Mouse (Mus musculus) kidney, embryonic 16.5 days (tissue): ENCODE data around the gene Gm20388. TPM values are rescaled to one million over a fixed set of nuclear protein-coding genes. Genes with fewer than 3 reads are reported as not detected.

ENCODE experiments used
- ATAC-seq: fragments of 200-750 bp; cut with Nextera tagmentation; 2 replicates; pipeline ENCODE4 v1.8.0; 2017; ENCODE audit warnings: moderate TSS enrichment; ENCODE audit not compliant: low FRiP score, low TSS enrichment
- H3K27ac ChIP-seq: fragments of 300-500 bp; sonication (generic); 2 replicates; pipeline ENCODE4 v1.5.1; 2014; ENCODE audit warnings: low read length
- H3K27me3 ChIP-seq: fragments of 300-500 bp; sonication (generic); 2 replicates; pipeline ENCODE4 v1.6.1; 2014; ENCODE audit warnings: low read length, control low read depth, mixed read lengths; ENCODE audit not compliant: insufficient read depth
- H3K36me3 ChIP-seq: fragments of 300-500 bp; sonication (generic); 2 replicates; pipeline ENCODE4 v1.6.1; 2014; ENCODE audit warnings: low read length, control low read depth, mixed read lengths; ENCODE audit not compliant: insufficient read depth
- H3K4me1 ChIP-seq: fragments of 300-500 bp; sonication (generic); 2 replicates; pipeline ENCODE4 v1.6.1; 2014; ENCODE audit warnings: low read length, control low read depth, mixed read lengths; ENCODE audit not compliant: insufficient read depth
- H3K4me2 ChIP-seq: fragments of 300-500 bp; sonication (generic); replicated peaks from 2 replicates; pipeline ENCODE4 v1.6.1; 2014; ENCODE audit warnings: low read depth, low read length
- H3K4me3 ChIP-seq: fragments of 300-500 bp; sonication (generic); 2 replicates; pipeline ENCODE4 v1.5.1; 2014; ENCODE audit warnings: mild to moderate bottlenecking, low read length
- H3K9ac ChIP-seq: fragments of 300-500 bp; sonication (generic); replicated peaks from 2 replicates; pipeline ENCODE4 v1.6.1; 2014; ENCODE audit warnings: low read length
- H3K9me3 ChIP-seq: fragments of 300-500 bp; sonication (generic); 2 replicates; pipeline ENCODE4 v1.6.1; 2016; ENCODE audit warnings: low read length, control low read depth
- WGBS: fragments of 180-500 bp; shearing (Covaris S2); extraction: QIAGEN DNeasy Blood & Tissue Kit; methylation state at CpG from one replicate; pipeline ENCODE4 v1.1.7; 2014; 5-methylcytosine and 5-hydroxymethylcytosine counted together
- polyA plus RNA-seq: library from polyadenylated mRNA; unstranded; fragments of >200 nt; fragmentation: Nextera tagmentation; extraction: Ambion mirVana; gene quantifications from 2 replicates; pipeline ENCODE4 v1.2.1, GENCODE M21; 2015

Gm20388 gene
- polyA plus RNA-seq, 1 experiment from 2014 or later, result 7.7 TPM

DNA sequence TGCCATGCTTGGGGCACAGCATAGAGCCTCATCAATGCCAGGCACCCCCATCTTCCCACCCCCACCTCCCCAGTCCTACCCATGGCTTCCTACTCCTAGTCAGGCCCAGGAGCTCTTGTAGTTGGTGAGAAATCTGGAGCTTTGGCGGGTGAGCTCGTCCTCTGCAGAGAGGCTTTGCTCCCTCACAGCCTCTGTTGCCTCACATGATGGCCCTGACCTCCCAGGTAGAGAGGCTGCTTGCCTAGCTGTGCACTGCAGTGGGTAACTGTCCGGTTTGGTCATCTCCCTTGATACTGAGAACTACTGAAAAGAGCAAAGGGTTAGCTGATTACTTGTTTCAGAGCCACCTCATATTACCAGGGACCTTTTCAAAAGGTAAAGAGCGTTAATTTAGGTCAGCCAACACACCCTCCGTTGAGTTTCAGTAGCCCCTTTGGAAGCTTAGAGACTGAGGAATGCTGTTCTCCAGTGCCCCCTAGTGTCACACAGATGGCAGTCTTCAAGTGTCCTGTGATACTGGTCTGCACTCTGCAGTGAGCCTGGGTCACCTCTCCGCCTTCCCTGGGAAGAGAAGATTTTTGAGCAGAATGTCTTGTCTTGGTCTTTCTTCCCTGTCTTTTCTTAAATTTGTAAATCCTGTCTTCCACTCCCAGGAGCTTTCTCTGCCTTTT, 16.9 kb downstream of the Gm20388 start:
- H3K4me2 ChIP-seq, result no peak overlapping the region
- peaks cover 8% of the 10 kb centered on the region for H3K36me3 ChIP-seq
- no peaks in the 10 kb centered on the region for H3K9me3 ChIP-seq
- peaks cover 6% of the 10 kb centered on the region; the same call in 1 of the 2 replicates for H3K4me1 ChIP-seq
- no peak overlapping the region for H3K9ac ChIP-seq
- H3K4me3 ChIP-seq, result no peak overlapping the region
- ATAC-seq, result peak; percentile 65; the same call in 1 of the 2 replicates
- no peak overlapping the region for H3K27ac ChIP-seq
- 38% methylated on average over 6 of the region's 6 CpGs for WGBS
- no peaks in the 10 kb centered on the region for H3K27me3 ChIP-seq

DNA sequence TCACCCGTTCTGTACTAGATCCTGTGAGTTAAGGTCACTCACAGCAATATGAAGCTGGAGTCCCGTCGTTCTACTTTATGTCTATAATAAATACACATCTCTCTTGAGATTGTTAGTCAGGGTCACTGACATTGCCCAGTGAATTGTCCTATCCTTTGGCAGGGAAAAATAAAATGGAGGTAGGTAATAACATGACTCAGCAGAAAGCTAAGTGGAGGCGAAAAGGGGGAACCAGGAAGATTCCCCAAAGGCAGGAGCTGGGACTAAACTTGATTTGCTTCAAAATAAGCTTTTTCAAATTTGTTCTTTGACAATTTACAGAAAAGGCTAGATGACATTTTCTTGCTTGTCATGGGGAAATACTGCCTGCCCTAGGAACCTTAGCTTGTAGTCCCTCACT, 20.7 kb downstream of the Gm20388 start:
- no peak for ATAC-seq
- WGBS, result 77% methylated on average over 4 of the region's 4 CpGs

GRCm38 (mm10) chr8:119933681-119934080, 23.0 kb downstream of the Gm20388 start:
- H3K27me3 ChIP-seq, result no peaks in the 10 kb centered on the region
- no peaks in the 10 kb centered on the region for H3K4me1 ChIP-seq
- no peak overlapping the region for H3K9ac ChIP-seq
- H3K27ac ChIP-seq, result no peak overlapping the region
- H3K36me3 ChIP-seq, result peaks cover 41% of the 10 kb centered on the region
- no peak overlapping the region for H3K4me3 ChIP-seq
- no peaks in the 10 kb centered on the region for H3K9me3 ChIP-seq
- no peak for ATAC-seq
- WGBS, result 90% methylated on average over 4 of the region's 4 CpGs
- no peak overlapping the region for H3K4me2 ChIP-seq

More for the DNA sequence above, 20.7 kb downstream of the Gm20388 start:
- Histone ChIP-seq H3K4me2 (no peak overlapping the region), H3K36me3 (peaks cover 27% of the 10 kb centered on the region), H3K4me3 (no peak overlapping the region), H3K27ac (no peak overlapping the region), H3K9ac (no peak overlapping the region), H3K9me3 (no peaks in the 10 kb centered on the region), H3K27me3 (no peaks in the 10 kb centered on the region), H3K4me1 (0 out of 2 replicates have a peak, but pooled peaks cover 6% of the 10 kb centered on the region)

- WGBS, result 80% methylated on average over 6 of the region's 6 CpGs
- Histone ChIP-seq H3K4me1 (no peaks in the 10 kb centered on the region), H3K27me3 (no peaks in the 10 kb centered on the region), H3K9ac (no peak overlapping the region), H3K27ac (no peak overlapping the region), H3K4me3 (no peak overlapping the region), H3K36me3 (peaks cover 43% of the 10 kb centered on the region), H3K4me2 (no peak overlapping the region), H3K9me3 (no peaks in the 10 kb centered on the region)
- ATAC-seq, result no peak
Observed at GRCm38 (mm10) chr8:119935541-119935940, 24.9 kb downstream of the Gm20388 start.

DNA sequence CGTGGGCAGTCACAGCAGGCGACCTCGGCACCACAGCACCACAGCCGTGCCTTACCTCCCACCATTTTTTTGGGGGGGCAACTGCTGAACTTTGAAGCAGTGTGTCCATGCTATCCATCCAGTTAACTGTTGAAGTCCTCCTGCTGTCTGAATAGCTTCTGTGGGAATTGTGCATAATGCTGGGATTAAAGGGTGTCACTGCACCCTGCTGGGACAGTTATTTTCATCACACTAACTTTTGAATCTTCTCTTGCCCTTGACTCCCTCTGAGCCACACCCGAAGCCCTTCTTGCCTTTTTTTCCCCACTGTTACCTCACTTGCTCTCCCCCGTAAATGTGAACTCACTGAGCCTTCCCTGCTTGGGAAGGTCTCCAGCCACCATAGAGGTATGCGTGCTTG, 27.8 kb downstream of the Gm20388 start:
- Histone ChIP-seq H3K27me3 (no peaks in the 10 kb centered on the region), H3K9ac (no peak overlapping the region), H3K4me1 (peaks cover 10% of the 10 kb centered on the region), H3K27ac (no peak overlapping the region), H3K4me2 (no peak overlapping the region), H3K36me3 (peaks cover 49% of the 10 kb centered on the region), H3K9me3 (no peaks in the 10 kb centered on the region), H3K4me3 (no peak overlapping the region)
- WGBS, result 82% methylated on average over 7 of the region's 7 CpGs
- no peak for ATAC-seq

GRCm38 (mm10) chr8:119939336-119939735, 28.7 kb downstream of the Gm20388 start:
- Histone ChIP-seq H3K36me3 (peaks cover 46% of the 10 kb centered on the region), H3K9ac (no peak overlapping the region), H3K27me3 (no peaks in the 10 kb centered on the region), H3K4me2 (no peak overlapping the region), H3K4me3 (no peak overlapping the region), H3K27ac (no peak overlapping the region), H3K9me3 (no peaks in the 10 kb centered on the region), H3K4me1 (peaks cover 10% of the 10 kb centered on the region)
- ATAC-seq, result no peak
- WGBS, result 92% methylated on average over 2 of the region's 2 CpGs

DNA sequence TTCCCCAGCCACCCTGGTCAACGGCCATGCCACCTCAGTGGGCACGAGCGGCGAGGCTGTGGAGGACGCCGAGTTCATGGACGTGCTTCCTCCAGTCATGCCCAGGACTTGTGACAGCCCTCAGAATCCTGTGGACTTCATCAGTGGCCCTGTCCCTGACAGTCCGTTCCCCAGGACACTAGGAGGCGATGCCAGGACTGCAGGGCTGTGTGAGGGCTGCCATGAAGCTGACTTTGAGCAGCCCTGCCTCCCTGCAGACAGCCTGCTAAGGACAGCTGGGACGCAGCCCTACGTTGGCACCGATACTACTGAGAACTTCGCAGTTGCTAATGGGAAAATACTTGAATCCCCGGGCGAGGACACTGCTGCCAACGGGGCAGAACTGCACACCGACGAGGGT, 30.8 kb downstream of the Gm20388 start:
- peaks cover 49% of the 10 kb centered on the region for H3K36me3 ChIP-seq

GRCm38 (mm10) chr8:119943616-119944015, 33.0 kb downstream of the Gm20388 start:
- no peak overlapping the region for H3K9ac ChIP-seq
- peak overlapping the region; percentile 7; the same call in 1 of the 2 replicates for H3K27ac ChIP-seq
- H3K4me1 ChIP-seq, result peaks cover 10% of the 10 kb centered on the region
- H3K27me3 ChIP-seq, result no peaks in the 10 kb centered on the region
- no peak overlapping the region for H3K4me2 ChIP-seq
- 54% methylated on average over 10 of the region's 10 CpGs for WGBS
- H3K4me3 ChIP-seq, result no peak overlapping the region
- peak; percentile 7; the same call in 1 of the 2 replicates for ATAC-seq
- H3K9me3 ChIP-seq, result no peaks in the 10 kb centered on the region
- H3K36me3 ChIP-seq, result peaks cover 52% of the 10 kb centered on the region

More for the DNA sequence above, 30.8 kb downstream of the Gm20388 start:
- H3K4me1 ChIP-seq, result peaks cover 10% of the 10 kb centered on the region
- H3K9me3 ChIP-seq, result no peaks in the 10 kb centered on the region
- WGBS, result 93% methylated on average over 18 of the region's 18 CpGs
- ATAC-seq, result no peak
- H3K27me3 ChIP-seq, result no peaks in the 10 kb centered on the region
- H3K4me3 ChIP-seq, result no peak overlapping the region
- no peak overlapping the region for H3K9ac ChIP-seq
- no peak overlapping the region for H3K4me2 ChIP-seq
- H3K27ac ChIP-seq, result no peak overlapping the region

- Histone ChIP-seq H3K36me3 (peaks cover 56% of the 10 kb centered on the region), H3K4me1 (peaks cover 10% of the 10 kb centered on the region), H3K27ac (no peak overlapping the region), H3K27me3 (no peaks in the 10 kb centered on the region), H3K4me2 (no peak overlapping the region), H3K9me3 (no peaks in the 10 kb centered on the region), H3K9ac (no peak overlapping the region), H3K4me3 (no peak overlapping the region)
- peak; percentile 74 for ATAC-seq
- WGBS, result 50% methylated on average over 9 of the region's 9 CpGs
Observed at GRCm38 (mm10) chr8:119944096-119944811, 33.6 kb downstream of the Gm20388 start.

DNA sequence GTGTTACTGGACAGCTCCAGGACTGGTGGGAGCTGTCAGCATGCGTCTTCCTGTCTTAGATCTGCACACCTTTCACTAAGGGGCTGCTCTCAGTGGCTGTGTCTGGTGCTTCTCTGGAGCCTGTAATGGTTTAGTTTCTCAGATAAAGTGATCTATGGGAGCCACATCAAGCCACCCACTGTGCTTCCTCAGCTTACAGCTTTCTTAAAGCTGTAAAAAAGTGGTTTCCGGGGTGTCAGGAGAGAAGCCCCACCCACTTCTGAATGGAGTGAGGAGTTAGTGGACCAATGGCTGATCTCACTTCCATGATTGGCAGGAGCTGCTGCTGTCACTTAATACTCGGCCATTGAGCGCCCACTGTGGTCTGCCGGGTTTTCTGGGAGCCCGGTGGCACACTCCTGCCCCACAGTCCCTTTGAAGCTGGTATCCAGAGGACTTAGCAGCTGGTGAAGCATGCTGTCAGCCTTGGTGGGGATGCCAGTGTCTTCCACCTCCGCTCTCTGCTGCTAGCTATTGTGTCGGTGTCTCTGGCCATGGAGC, 35.8 kb downstream of the Gm20388 start:
- ATAC-seq, result no peak
- H3K27ac ChIP-seq, result no peak overlapping the region
- H3K36me3 ChIP-seq, result peaks cover 67% of the 10 kb centered on the region
- peaks cover 10% of the 10 kb centered on the region for H3K4me1 ChIP-seq
- H3K27me3 ChIP-seq, result no peaks in the 10 kb centered on the region
- H3K9me3 ChIP-seq, result no peaks in the 10 kb centered on the region
- H3K9ac ChIP-seq, result no peak overlapping the region
- H3K4me3 ChIP-seq, result no peak overlapping the region
- WGBS, result 73% methylated on average over 8 of the region's 8 CpGs
- no peak overlapping the region for H3K4me2 ChIP-seq
